In the genomic region with DNA sequence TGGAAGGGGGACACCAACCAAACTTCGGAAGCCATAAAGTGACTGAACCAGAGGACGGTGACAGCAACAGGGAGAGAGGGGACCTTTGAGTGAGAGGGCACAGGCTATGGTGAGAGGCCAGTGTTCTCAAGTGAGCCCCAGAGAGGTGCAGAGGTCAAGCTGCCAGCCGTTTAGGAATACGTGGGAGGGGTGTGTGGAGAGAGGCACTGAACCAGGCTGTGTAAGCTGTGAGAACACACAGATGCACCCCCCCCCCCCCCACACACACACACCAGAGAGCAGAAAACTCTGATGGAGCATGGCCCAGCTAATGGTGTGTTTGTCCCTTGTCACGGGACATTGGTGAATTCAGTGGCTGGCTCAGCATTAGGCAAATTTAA, we compare ENCODE assay signal across 22 mouse cellular contexts. TPM values are rescaled to one million over a fixed set of nuclear protein-coding genes. Genes with fewer than 3 reads are reported as not detected.
DNase-seq lines count a peak whose midpoint lies in the region; ATAC-seq lines count a peak whose summit lies in the region.
"Had no signal": no experiment of that assay in that cellular context is flagged by ENCODE, and none has a peak within 500 bp of the region (broad histone marks: within the 10 kb centered on the region; RNA-seq: fewer than 3 reads in every experiment).

No protein-coding gene starts in this region.

- 27% methylated on average over 5 of the region's 5 CpGs for WGBS in kidney, embryonic 15.5 days

- H3K9ac ChIP-seq in kidney, embryonic 15.5 days = no peak overlapping the region
- H3K9ac ChIP-seq: heart, embryonic 15.5 days; hindbrain, embryonic 15.5 days had no signal

- H3K27ac ChIP-seq in kidney, embryonic 15.5 days = 0 out of 2 replicates have a peak overlapping the region, but pooled peaks have one; percentile 41
- H3K27ac ChIP-seq: embryonic facial prominence, embryonic 10.5 days; gastrocnemius, adult 2 months; heart, adult 2 months; heart, embryonic 15.5 days; hindbrain, embryonic 15.5 days had no signal

- peak; percentile 49 for DNase-seq in embryo, embryonic 10 days (ENCODE audit: low spot score)
- no peak for DNase-seq in embryo, embryonic 11 days
- no peak for DNase-seq in kidney, postnatal 10 days
- DNase-seq in CD4-positive helper T cell, adult 2 months (ENCODE audit: low read depth, low spot score) = peak; percentile 16
- DNase-seq in embryo, embryonic 9.5 days (ENCODE audit: extremely low spot score) = peak; percentile 16
- no peak for DNase-seq in cerebellum, adult 9-11 months
- DNase-seq: adrenal gland, adult 2 months; adrenal gland, postnatal 25 days; cerebellum, adult 18-20 months; cerebellum, postnatal 10 days; gastrocnemius, adult 2 months; gastrocnemius, postnatal 36 days; heart, adult 2 months; heart, postnatal 14 days had no signal

- no peak overlapping the region for H3K4me3 ChIP-seq in kidney, embryonic 15.5 days (replicated peaks)
- H3K4me3 ChIP-seq: embryonic facial prominence, embryonic 10.5 days; gastrocnemius, adult 2 months; heart, adult 2 months; heart, embryonic 15.5 days; hindbrain, embryonic 15.5 days had no signal

- H3K27me3 ChIP-seq in kidney, embryonic 15.5 days = no peaks in the 10 kb centered on the region
- H3K27me3 ChIP-seq: heart, embryonic 15.5 days; hindbrain, embryonic 15.5 days had no signal

- no peaks in the 10 kb centered on the region for H3K36me3 ChIP-seq in kidney, embryonic 15.5 days
- H3K36me3 ChIP-seq: embryonic facial prominence, embryonic 10.5 days; heart, embryonic 15.5 days; hindbrain, embryonic 15.5 days had no signal

- peak; percentile 84 for ATAC-seq in kidney, embryonic 15.5 days (replicated peaks; ENCODE audit: low FRiP score)
- ATAC-seq: forebrain, embryonic 14.5 days; intestine, embryonic 16.5 days had no signal

- no peak overlapping the region for H3K4me2 ChIP-seq in kidney, embryonic 15.5 days
- H3K4me2 ChIP-seq: heart, embryonic 11.5 days; heart, embryonic 15.5 days; hindbrain, embryonic 15.5 days had no signal

- peaks cover 9% of the 10 kb centered on the region; the same call in 1 of the 2 replicates for H3K4me1 ChIP-seq in kidney, embryonic 15.5 days
- H3K4me1 ChIP-seq: heart, embryonic 15.5 days; hindbrain, embryonic 15.5 days had no signal

- no peaks in the 10 kb centered on the region for H3K9me3 ChIP-seq in kidney, embryonic 15.5 days (replicated peaks)
- H3K9me3 ChIP-seq: embryonic facial prominence, embryonic 10.5 days; heart, embryonic 15.5 days; hindbrain, embryonic 15.5 days had no signal

RNA-seq across cellular contexts. Expression of a gene that starts 58.2 kb away (rescaled TPM):
- not detected in 2 replicates for polyA plus RNA-seq in kidney, embryonic 15.5 days (2015; fragmentation: Nextera tagmentation; extraction: Ambion mirVana)
- polyA plus RNA-seq: embryonic facial prominence, embryonic 10.5 days; embryonic facial prominence, embryonic 14.5 days; hindbrain, embryonic 15.5 days had no signal

Comparison
In these comparisons a context has a peak if more than half of its experiments do, and no peak if none do; other contexts are left out.
1. DNase-seq: peak in embryo, embryonic 10 days (single experiment), CD4-positive helper T cell, adult 2 months (single experiment) and embryo, embryonic 9.5 days (single experiment); none in embryo, embryonic 11 days (single experiment), kidney, postnatal 10 days (single experiment) and cerebellum, adult 9-11 months (single experiment).